Mouse (Mus musculus): ENCODE results near the gene Zfp65. TPM values are rescaled to one million over a fixed set of nuclear protein-coding genes. Genes with fewer than 3 reads are reported as not detected.
"Not testable (repeated sequence)": the region's sequence is repeated elsewhere in the genome, so short reads cannot be mapped to it uniquely, and the experiment has no call there.

The Zfp65 gene
- polyA plus RNA-seq, 1 experiment from 2014 or later, result 2.1 TPM

DNA sequence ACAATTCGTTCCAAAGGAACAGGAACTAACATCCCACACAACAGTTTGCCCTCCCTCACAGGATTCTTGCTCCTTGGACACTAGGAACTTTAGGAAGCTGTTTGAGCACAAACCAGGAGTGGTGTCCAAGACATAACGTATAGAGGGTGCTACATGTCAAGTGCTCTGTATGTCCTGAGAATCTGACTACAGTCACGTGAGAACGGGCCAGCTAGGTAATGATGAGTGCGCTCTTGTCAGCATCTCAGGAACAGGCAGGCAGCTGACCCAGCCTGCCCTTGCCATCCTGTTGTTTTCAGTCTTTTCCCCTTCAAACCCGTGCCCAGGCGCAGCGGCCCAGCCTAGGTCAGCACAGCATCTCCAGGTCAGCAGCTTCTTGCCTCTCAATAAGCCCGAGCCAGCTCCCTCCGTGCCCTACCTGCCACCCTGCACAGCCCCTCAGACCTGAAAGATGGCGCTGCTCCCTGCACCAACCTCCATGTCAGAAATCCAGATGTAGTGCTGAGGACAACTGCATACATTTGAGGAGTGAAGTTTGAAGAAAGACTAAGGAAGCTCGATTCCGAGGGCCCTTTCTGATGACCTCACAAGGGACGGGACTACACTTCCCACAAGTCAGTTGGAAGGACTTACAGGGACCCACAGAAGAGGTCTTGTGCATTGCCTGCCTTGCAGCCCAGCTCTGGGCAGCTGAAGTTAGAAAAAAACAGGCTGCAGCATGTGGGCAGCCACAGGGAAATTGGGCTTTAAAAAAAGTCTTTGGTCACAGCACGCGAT lies 45.8 kb downstream of the Zfp65 start:
- H3K27ac ChIP-seq (replicated peaks in 1 of 2; ENCODE audit: control insufficient read depth in 1 of 2, insufficient read depth in 1 of 2, low read depth in 2 of 2, low read length in 2 of 2); H3K27me3 ChIP-seq (ENCODE audit: control insufficient read depth, insufficient read depth, low read length); H3K4me1 ChIP-seq (ENCODE audit: control insufficient read depth in 2 of 2, insufficient read depth in 2 of 2, low read length in 2 of 2); H3K9me3 ChIP-seq (ENCODE audit: control insufficient read depth, low read length); H3K36me3 ChIP-seq (ENCODE audit: control insufficient read depth, insufficient read depth, low read length): not testable (repeated sequence)
- Histone ChIP-seq H3K9ac (ENCODE audit: low read length) (peak overlapping the region; percentile 83), H3K4me3 (ENCODE audit: control insufficient read depth in 1 of 2, insufficient read depth in 1 of 2, low read depth in 1 of 2, low read length in 2 of 2) (peak overlapping the region; percentile 70 to 75), H3K4me2 (ENCODE audit: low read length) (peak overlapping the region; percentile 71)
- ATAC-seq (ENCODE audit: insufficient number of reproducible peaks, insufficient read depth, low FRiP score, low read depth), result peak; percentile 100
- 22% methylated on average over 16 of the region's 16 CpGs for WGBS

GRCm38 (mm10) chr13:67674902-67675301 lies 54.1 kb downstream of the Zfp65 start:
- H3K4me2 ChIP-seq (ENCODE audit: low read length), result no peak overlapping the region
- H3K4me1 ChIP-seq (ENCODE audit: control insufficient read depth in 2 of 2, insufficient read depth in 2 of 2, low read length in 2 of 2), result no peaks in the 10 kb centered on the region
- WGBS, result 96% methylated on average over 2 of the region's 2 CpGs
- ATAC-seq (ENCODE audit: insufficient number of reproducible peaks, insufficient read depth, low FRiP score, low read depth), result no peak
- H3K9ac ChIP-seq (ENCODE audit: low read length), result no peak overlapping the region
- H3K27me3 ChIP-seq (ENCODE audit: control insufficient read depth, insufficient read depth, low read length), result no peaks in the 10 kb centered on the region
- H3K27ac ChIP-seq (replicated peaks in 1 of 2; ENCODE audit: control insufficient read depth in 1 of 2, insufficient read depth in 1 of 2, low read depth in 2 of 2, low read length in 2 of 2), result no peak overlapping the region
- peaks cover 7% of the 10 kb centered on the region for H3K36me3 ChIP-seq (ENCODE audit: control insufficient read depth, insufficient read depth, low read length)
- no peaks in the 10 kb centered on the region for H3K9me3 ChIP-seq (ENCODE audit: control insufficient read depth, low read length)
- no peak overlapping the region for H3K4me3 ChIP-seq (ENCODE audit: control insufficient read depth in 1 of 2, insufficient read depth in 1 of 2, low read depth in 1 of 2, low read length in 2 of 2)

Other genes starting within 250 kb of the Zfp65 start
- 2.3 and 2.6 TPM in 2 replicates for gene Zfp874b, start 244.9 kb downstream of the Zfp65 start, polyA plus RNA-seq (2014; fragmentation: Nextera tagmentation; extraction: Ambion mirVana)
- gene Zfp58, start 228.6 kb downstream of the Zfp65 start, polyA plus RNA-seq (2014; fragmentation: Nextera tagmentation; extraction: Ambion mirVana), result 8.8 and 9.0 TPM in 2 replicates
- not detected in 2 replicates for gene Gm26965, start 203.0 kb downstream of the Zfp65 start, polyA plus RNA-seq (2014; fragmentation: Nextera tagmentation; extraction: Ambion mirVana)
- 19.3 and 22.0 TPM in 2 replicates for gene Zfp87, start 203.0 kb downstream of the Zfp65 start, polyA plus RNA-seq (2014; fragmentation: Nextera tagmentation; extraction: Ambion mirVana)
- 8.3 and 9.6 TPM in 2 replicates for gene Zfp748, start 175.3 kb downstream of the Zfp65 start, polyA plus RNA-seq (2014; fragmentation: Nextera tagmentation; extraction: Ambion mirVana)
- 2.9 and 3.7 TPM in 2 replicates for gene Zfp729b, start 119.5 kb downstream of the Zfp65 start, polyA plus RNA-seq (2014; fragmentation: Nextera tagmentation; extraction: Ambion mirVana)
- gene Gm49345, start 91.4 kb downstream of the Zfp65 start, polyA plus RNA-seq (2014; fragmentation: Nextera tagmentation; extraction: Ambion mirVana), result 0.20 TPM in 1 of 2 replicates, not detected in the other
- 1.8 and 1.9 TPM in 2 replicates for gene Zfp729a, start 91.4 kb downstream of the Zfp65 start, polyA plus RNA-seq (2014; fragmentation: Nextera tagmentation; extraction: Ambion mirVana)
- 7.9 and 9.1 TPM in 2 replicates for gene Zfp738, start 42.1 kb downstream of the Zfp65 start, polyA plus RNA-seq (2014; fragmentation: Nextera tagmentation; extraction: Ambion mirVana)
- gene Zfp85, start 26.1 kb upstream of the Zfp65 start, polyA plus RNA-seq (2014; fragmentation: Nextera tagmentation; extraction: Ambion mirVana), result 3.8 and 4.3 TPM in 2 replicates
- gene Zfp493, start 50.5 kb upstream of the Zfp65 start, polyA plus RNA-seq (2014; fragmentation: Nextera tagmentation; extraction: Ambion mirVana), result 1.3 and 1.5 TPM in 2 replicates
- 4.1 and 4.7 TPM in 2 replicates for gene Zfp273, start 84.6 kb upstream of the Zfp65 start, polyA plus RNA-seq (2014; fragmentation: Nextera tagmentation; extraction: Ambion mirVana)
- gene Gm10037, start 101.9 kb upstream of the Zfp65 start, polyA plus RNA-seq (2014; fragmentation: Nextera tagmentation; extraction: Ambion mirVana), result 0.55 and 2.1 TPM in 2 replicates
- not detected in 2 replicates for gene BC048507, start 134.2 kb upstream of the Zfp65 start, polyA plus RNA-seq (2014; fragmentation: Nextera tagmentation; extraction: Ambion mirVana)